Comparison of ENCODE assay signal across 11 mouse cellular contexts in the genomic region with DNA sequence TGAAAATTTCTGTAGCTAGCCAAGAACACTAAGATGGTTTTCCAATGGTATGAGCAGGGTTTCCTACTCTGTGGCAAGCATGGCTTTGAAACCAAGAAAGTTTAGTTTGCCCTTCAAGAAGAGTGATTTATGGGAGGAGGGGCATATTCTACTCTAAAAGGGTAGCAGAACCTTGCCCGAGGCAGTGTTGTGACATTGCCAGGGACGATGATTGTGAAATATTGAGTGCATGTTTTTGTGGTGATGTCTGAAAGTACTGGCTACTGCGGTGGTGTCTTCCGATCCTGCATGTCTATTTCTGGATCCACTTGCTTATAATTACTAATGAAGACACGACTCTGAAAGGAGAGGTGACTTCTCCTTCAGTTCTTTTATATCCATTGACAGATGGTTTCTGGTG.
DNase-seq lines count a peak whose midpoint lies in the region; ATAC-seq and TF ChIP-seq lines count a peak whose summit lies in the region.
"Had no signal": no experiment of that assay in that cellular context is flagged by ENCODE, and none has a peak within 500 bp of the region (broad histone marks: within the 10 kb centered on the region; RNA-seq: fewer than 3 reads in every experiment).

No protein-coding gene starts in this region.

- no peak overlapping the region for H3K4me2 ChIP-seq in liver, embryonic 11.5 days
- H3K4me2 ChIP-seq in neural tube, embryonic 15.5 days, result no peak overlapping the region
- H3K4me2 ChIP-seq: midbrain, embryonic 13.5 days had no signal

- H3K27me3 ChIP-seq in liver, adult 2 months (ENCODE audit: control insufficient read depth, insufficient read depth, low read length), result no peaks in the 10 kb centered on the region
- no peaks in the 10 kb centered on the region for H3K27me3 ChIP-seq in liver, embryonic 11.5 days (replicated peaks; ENCODE audit: control insufficient read depth, insufficient read depth, low read length)
- H3K27me3 ChIP-seq in thymus, adult 2 months (ENCODE audit: control insufficient read depth, insufficient read depth, low read length), result no peaks in the 10 kb centered on the region
- no peaks in the 10 kb centered on the region for H3K27me3 ChIP-seq in neural tube, embryonic 15.5 days (replicated peaks)
- H3K27me3 ChIP-seq: midbrain, embryonic 13.5 days had no signal

- H3K9ac ChIP-seq in liver, adult 2 months (ENCODE audit: low read depth, low read length), result no peak overlapping the region
- H3K9ac ChIP-seq in liver, embryonic 11.5 days (ENCODE audit: low read depth, low read length), result no peak overlapping the region
- H3K9ac ChIP-seq in neural tube, embryonic 15.5 days (replicated peaks), result no peak overlapping the region
- H3K9ac ChIP-seq: midbrain, embryonic 13.5 days had no signal

- ATAC-seq in liver, embryonic 11.5 days (replicated peaks; ENCODE audit: low FRiP score), result no peak
- ATAC-seq in hematopoietic stem cell, adult 5-6 weeks (replicated peaks in 1 of 2; ENCODE audit: insufficient read depth in 1 of 2, low FRiP score in 2 of 2, low TSS enrichment in 1 of 2, low read depth in 1 of 2, poor library complexity in 2 of 2, severe bottlenecking in 2 of 2), result peak; percentile 89 to 90
- ATAC-seq in neural tube, embryonic 15.5 days (ENCODE audit: low FRiP score), result no peak
- ATAC-seq: midbrain, embryonic 13.5 days had no signal

- H3K4me3 ChIP-seq in liver, adult 2 months (ENCODE audit: insufficient read depth, low read depth, low read length), result no peak overlapping the region
- H3K4me3 ChIP-seq in liver, embryonic 11.5 days (ENCODE audit: low read depth, low read length), result no peak overlapping the region
- no peak overlapping the region for H3K4me3 ChIP-seq in thymus, adult 2 months (ENCODE audit: control insufficient read depth, insufficient read depth, low read length)
- no peak overlapping the region for H3K4me3 ChIP-seq in neural tube, embryonic 15.5 days (replicated peaks)
- H3K4me3 ChIP-seq: midbrain, embryonic 13.5 days had no signal

- peak; percentile 74 for DNase-seq in gastrocnemius, adult 18-20 months (ENCODE audit: low spot score)
- no peak for DNase-seq in gastrocnemius, postnatal 4 days (ENCODE audit: low spot score in 2 of 2)
- DNase-seq in liver, adult 2 months (ENCODE audit: extremely low read depth, low read depth, low spot score), result peak; percentile 27
- DNase-seq in liver, embryonic 11.5 days (ENCODE audit: low spot score), result no peak
- peak; percentile 78 for DNase-seq in skeletal muscle tissue, adult 2 months (ENCODE audit: low read depth, low spot score)
- no peak for DNase-seq in thymus, adult 2 months
- DNase-seq: cerebellum, adult 9-11 months had no signal

- 65% methylated on average over 5 of the region's 5 CpGs for WGBS in liver, adult 2 months
- 43% methylated on average over 5 of the region's 5 CpGs for WGBS in liver, embryonic 11.5 days
- WGBS in thymus, adult 2 months, result 38% methylated on average over 5 of the region's 5 CpGs
- WGBS in neural tube, embryonic 15.5 days, result 73% methylated on average over 5 of the region's 5 CpGs

- no peaks in the 10 kb centered on the region for H3K9me3 ChIP-seq in liver, embryonic 11.5 days (ENCODE audit: control insufficient read depth, low read length)
- H3K9me3 ChIP-seq in neural tube, embryonic 15.5 days (replicated peaks), result no peaks in the 10 kb centered on the region
- H3K9me3 ChIP-seq: midbrain, embryonic 13.5 days had no signal

- H3K4me1 ChIP-seq in liver, adult 2 months (ENCODE audit: control insufficient read depth, insufficient read depth, low read length), result no peaks in the 10 kb centered on the region
- no peaks in the 10 kb centered on the region for H3K4me1 ChIP-seq in liver, embryonic 11.5 days (replicated peaks; ENCODE audit: control insufficient read depth, insufficient read depth, low read length)
- H3K4me1 ChIP-seq in thymus, adult 2 months (replicated peaks; ENCODE audit: control insufficient read depth, insufficient read depth, low read length), result no peaks in the 10 kb centered on the region
- no peaks in the 10 kb centered on the region for H3K4me1 ChIP-seq in neural tube, embryonic 15.5 days
- H3K4me1 ChIP-seq: midbrain, embryonic 13.5 days had no signal

- no peaks in the 10 kb centered on the region for H3K79me2 ChIP-seq in liver, adult 2 months (ENCODE audit: control insufficient read depth, insufficient read depth, low read length)

- TF ChIP-seq POLR2A in liver, adult 2 months (IDR thresholded peaks at IDR 0.05; ENCODE audit: extremely low read depth, insufficient read depth, low read length), result no peak
- no peak for TF ChIP-seq POLR2A in thymus, adult 2 months (IDR thresholded peaks at IDR 0.05; ENCODE audit: control insufficient read depth, extremely low read depth, insufficient read depth, low read length, poor library complexity)

- no peak for TF ChIP-seq CTCF in liver, adult 2 months (IDR thresholded peaks at IDR 0.05; ENCODE audit: low read depth, low read length)
- TF ChIP-seq CTCF in thymus, adult 2 months (IDR thresholded peaks at IDR 0.05; ENCODE audit: borderline replicate concordance, control insufficient read depth, extremely low read depth, insufficient read depth, low read length, poor library complexity), result no peak

- H3K27ac ChIP-seq in liver, adult 2 months (replicated peaks; ENCODE audit: insufficient read depth, low read depth, low read length), result no peak overlapping the region
- no peak overlapping the region for H3K27ac ChIP-seq in liver, embryonic 11.5 days (ENCODE audit: low read depth, low read length)
- H3K27ac ChIP-seq in thymus, adult 2 months (ENCODE audit: control insufficient read depth, insufficient read depth, low read length), result no peak overlapping the region
- H3K27ac ChIP-seq in neural tube, embryonic 15.5 days (replicated peaks), result no peak overlapping the region
- H3K27ac ChIP-seq: midbrain, embryonic 13.5 days; stomach, postnatal 0 days had no signal

- H3K36me3 ChIP-seq in liver, adult 2 months (ENCODE audit: control insufficient read depth, insufficient read depth, low read length), result no peaks in the 10 kb centered on the region
- no peaks in the 10 kb centered on the region for H3K36me3 ChIP-seq in liver, embryonic 11.5 days (ENCODE audit: control insufficient read depth, insufficient read depth, low read length)
- H3K36me3 ChIP-seq in thymus, adult 2 months (ENCODE audit: control insufficient read depth, insufficient read depth, low read length), result no peaks in the 10 kb centered on the region
- no peaks in the 10 kb centered on the region for H3K36me3 ChIP-seq in neural tube, embryonic 15.5 days
- H3K36me3 ChIP-seq: midbrain, embryonic 13.5 days had no signal

Comparison
In these comparisons a context has a peak if more than half of its experiments do, and no peak if none do; other contexts are left out.
1. DNase-seq: peak in gastrocnemius, adult 18-20 months (single experiment), liver, adult 2 months (single experiment) and skeletal muscle tissue, adult 2 months (single experiment); none in gastrocnemius, postnatal 4 days (0 of 2), liver, embryonic 11.5 days (single experiment) and thymus, adult 2 months (single experiment).
2. ATAC-seq: peak in hematopoietic stem cell, adult 5-6 weeks (2 of 2); none in liver, embryonic 11.5 days (single experiment) and neural tube, embryonic 15.5 days (single experiment).